Mouse (Mus musculus): ENCODE data around the gene Fam227a. TPM values are rescaled to one million over a fixed set of nuclear protein-coding genes. Genes with fewer than 3 reads are reported as not detected.
"Not testable (repeated sequence)": the region's sequence is repeated elsewhere in the genome, so short reads cannot be mapped to it uniquely, and the experiment has no call there.

Gene Fam227a
- polyA plus RNA-seq, 1 experiment from 2014 or later = 2.5 TPM

DNA sequence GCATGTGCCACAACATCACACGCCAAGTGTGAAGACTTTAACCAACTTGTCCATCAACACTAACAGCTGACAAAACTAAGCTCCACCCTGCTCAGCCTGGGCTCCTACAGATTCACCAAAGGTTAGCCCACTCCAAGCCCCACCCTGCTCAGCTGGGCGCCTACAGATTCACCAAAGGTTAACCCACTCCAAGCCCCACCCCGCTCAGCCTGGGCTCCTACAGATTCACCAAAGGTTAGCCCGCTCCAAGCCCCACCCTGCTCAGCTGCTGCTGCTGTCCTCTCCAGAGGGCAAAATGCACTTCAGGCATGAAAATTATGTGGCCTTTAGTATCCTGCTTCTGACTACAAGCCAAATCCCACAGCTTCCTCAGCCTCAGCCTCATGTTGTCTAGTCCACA, 23.2 kb upstream of the Fam227a start:
- H3K4me2 ChIP-seq = no peak overlapping the region
- no peak overlapping the region for H3K9ac ChIP-seq
- peaks cover 14% of the 10 kb centered on the region for H3K36me3 ChIP-seq
- peaks cover 45% of the 10 kb centered on the region for H3K4me1 ChIP-seq
- 89% methylated on average over 4 of the region's 4 CpGs for WGBS
- H3K27me3 ChIP-seq = no peaks in the 10 kb centered on the region
- H3K27ac ChIP-seq = no peak overlapping the region
- no peak for ATAC-seq (ENCODE audit: insufficient number of reproducible peaks, insufficient read depth, low FRiP score, low TSS enrichment, low read depth)
- H3K4me3 ChIP-seq = no peak overlapping the region
- H3K9me3 ChIP-seq = no peaks in the 10 kb centered on the region

DNA sequence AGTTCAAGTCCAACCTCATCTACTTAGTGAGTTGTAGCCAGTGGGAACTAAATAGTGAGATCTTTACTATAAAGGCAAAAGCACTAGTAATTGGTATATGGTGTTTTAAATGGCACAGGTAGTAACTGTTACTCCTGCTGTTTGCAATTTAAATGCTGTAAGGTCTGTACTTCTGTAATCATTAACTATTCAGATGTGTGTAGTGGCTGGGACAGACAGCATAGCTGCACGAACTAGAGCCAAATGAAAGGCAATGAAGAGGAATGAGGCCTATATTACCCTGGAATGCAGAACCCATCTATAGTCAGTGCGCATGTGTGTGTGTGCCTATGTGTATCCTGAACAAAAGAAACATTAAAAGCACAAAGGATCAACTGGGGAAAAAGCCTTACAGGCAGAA, 19.2 kb upstream of the Fam227a start:
- peaks cover 6% of the 10 kb centered on the region; the same call in 1 of the 2 replicates for H3K4me1 ChIP-seq
- H3K4me3 ChIP-seq = no peak overlapping the region
- no peaks in the 10 kb centered on the region for H3K9me3 ChIP-seq
- no peak overlapping the region for H3K4me2 ChIP-seq
- no peaks in the 10 kb centered on the region for H3K27me3 ChIP-seq
- H3K27ac ChIP-seq = no peak overlapping the region
- no peak overlapping the region for H3K9ac ChIP-seq
- ATAC-seq (ENCODE audit: insufficient number of reproducible peaks, insufficient read depth, low FRiP score, low TSS enrichment, low read depth) = no peak
- peaks cover 52% of the 10 kb centered on the region for H3K36me3 ChIP-seq
- WGBS = 88% methylated on average over 2 of the region's 2 CpGs

- peak overlapping the region; percentile 96 for H3K4me3 ChIP-seq
- peak overlapping the region; percentile 70 for H3K4me2 ChIP-seq
- peak overlapping the region; percentile 87; the same call in 1 of the 2 replicates for H3K9ac ChIP-seq
- not testable (repeated sequence) for H3K9me3 ChIP-seq; H3K4me1 ChIP-seq; H3K27ac ChIP-seq; H3K27me3 ChIP-seq; ATAC-seq (ENCODE audit: insufficient number of reproducible peaks, insufficient read depth, low FRiP score, low TSS enrichment, low read depth)
- WGBS = 70% methylated on average over 11 of the region's 11 CpGs
- H3K36me3 ChIP-seq = peaks cover 58% of the 10 kb centered on the region
These were observed 13.1 kb upstream of the Fam227a start for GRCm38 (mm10) chr15:79671828-79672348.

DNA sequence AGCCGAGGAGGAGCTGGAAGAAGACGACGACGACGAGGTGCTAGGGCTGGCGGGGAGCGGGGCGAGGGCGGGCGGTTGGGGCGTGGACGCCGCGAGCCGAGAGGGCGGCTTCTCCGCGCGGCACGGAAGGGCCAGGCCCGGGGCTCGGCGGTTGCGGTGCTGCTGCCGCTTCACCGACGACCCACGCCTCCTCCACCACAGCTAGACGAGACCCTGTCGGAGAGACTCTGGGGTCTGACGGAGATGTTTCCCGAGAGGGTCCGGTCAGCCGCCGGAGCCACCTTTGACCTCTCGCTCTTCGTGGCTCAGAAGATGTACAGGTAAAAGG, 12.2 kb upstream of the Fam227a start:
- peaks cover 59% of the 10 kb centered on the region for H3K36me3 ChIP-seq
- H3K27me3 ChIP-seq = no peaks in the 10 kb centered on the region
- H3K9me3 ChIP-seq = no peaks in the 10 kb centered on the region
- peaks cover 7% of the 10 kb centered on the region for H3K4me1 ChIP-seq
- peak overlapping the region; percentile 48; the same call in 1 of the 2 replicates for H3K27ac ChIP-seq
- H3K9ac ChIP-seq = peak overlapping the region; percentile 87
- peak; percentile 20; the same call in 1 of the 2 replicates for ATAC-seq (ENCODE audit: insufficient number of reproducible peaks, insufficient read depth, low FRiP score, low TSS enrichment, low read depth)
- WGBS = under 1% methylated on average over 37 of the region's 37 CpGs
- H3K4me2 ChIP-seq = peak overlapping the region; percentile 70
- H3K4me3 ChIP-seq = peak overlapping the region; percentile 96

- WGBS = 18% methylated on average over 33 of the region's 33 CpGs
- Histone ChIP-seq H3K27me3 (no peaks in the 10 kb centered on the region), H3K4me3 (peak within 1 kb of the TSS; percentile 96), H3K4me1 (peaks cover 7% of the 10 kb centered on the region), H3K36me3 (peaks cover 60% of the 10 kb centered on the region), H3K9me3 (no peaks in the 10 kb centered on the region), H3K4me2 (peak within 1 kb of the TSS; percentile 70), H3K9ac (peak within 1 kb of the TSS; percentile 87), H3K27ac (peak within 1 kb of the TSS; percentile 48; the same call in 1 of the 2 replicates)
- ATAC-seq (ENCODE audit: insufficient number of reproducible peaks, insufficient read depth, low FRiP score, low TSS enrichment, low read depth) = peak; percentile 90
These were observed 11.7 kb upstream of the Fam227a start, which contains the start of gene Tomm22 for GRCm38 (mm10) chr15:79670249-79670971. TSS of gene Tomm22 (plus strand) at chr15:79670861.

DNA sequence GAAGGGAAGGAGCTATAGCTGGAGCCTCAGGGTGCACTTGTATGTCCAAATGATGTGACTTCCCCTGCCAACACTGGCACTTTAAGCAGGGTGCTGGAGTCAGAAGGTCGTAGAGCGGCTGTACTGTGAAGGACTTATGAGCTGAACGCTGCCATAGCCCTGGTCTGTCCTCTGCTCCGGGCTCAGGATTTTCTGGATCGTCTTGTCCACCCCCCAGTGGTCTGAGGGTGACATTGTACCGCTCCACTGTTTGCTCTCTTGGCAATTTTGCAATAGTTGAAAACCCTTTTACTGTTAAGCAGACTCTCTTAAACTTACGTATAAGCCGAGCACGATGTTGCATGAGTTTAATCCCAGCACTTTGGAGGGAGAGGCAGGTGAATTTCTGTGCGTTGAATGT, 10.4 kb upstream of the Fam227a start:
- H3K27ac ChIP-seq = no peak overlapping the region
- H3K36me3 ChIP-seq = peaks cover 52% of the 10 kb centered on the region
- peaks cover 7% of the 10 kb centered on the region for H3K4me1 ChIP-seq
- H3K4me2 ChIP-seq = no peak overlapping the region
- H3K9ac ChIP-seq = 0 out of 2 replicates have a peak overlapping the region, but pooled peaks have one; percentile 16
- no peak overlapping the region for H3K4me3 ChIP-seq
- no peak for ATAC-seq (ENCODE audit: insufficient number of reproducible peaks, insufficient read depth, low FRiP score, low TSS enrichment, low read depth)
- WGBS = 78% methylated on average over 10 of the region's 10 CpGs
- no peaks in the 10 kb centered on the region for H3K9me3 ChIP-seq
- H3K27me3 ChIP-seq = no peaks in the 10 kb centered on the region

DNA sequence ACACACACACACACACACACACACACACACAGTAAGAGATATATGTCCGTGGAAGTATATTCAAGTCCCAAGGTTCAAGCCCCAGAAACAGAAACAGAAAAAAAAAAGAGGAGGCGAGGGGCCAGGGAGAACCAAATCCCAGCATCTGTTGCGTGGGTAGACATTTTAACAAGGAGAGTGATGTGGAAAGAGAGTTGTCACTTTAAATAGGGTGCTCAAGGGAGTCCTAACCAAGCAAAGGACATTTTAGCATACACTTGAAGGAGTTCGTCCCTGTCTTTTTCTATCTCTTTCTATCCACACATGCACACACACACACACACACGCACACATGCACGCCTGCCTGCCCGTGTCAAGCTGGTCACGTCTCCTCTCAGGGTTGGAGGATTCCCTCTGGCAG, 5.9 kb upstream of the Fam227a start:
- Histone ChIP-seq H3K9ac (no peak overlapping the region), H3K4me3 (no peak overlapping the region), H3K27ac (no peak overlapping the region), H3K4me2 (no peak overlapping the region), H3K9me3 (no peaks in the 10 kb centered on the region), H3K36me3 (peaks cover 54% of the 10 kb centered on the region), H3K4me1 (peaks cover 3% of the 10 kb centered on the region), H3K27me3 (no peaks in the 10 kb centered on the region)
- ATAC-seq (ENCODE audit: insufficient number of reproducible peaks, insufficient read depth, low FRiP score, low TSS enrichment, low read depth) = no peak
- 89% methylated on average over 8 of the region's 8 CpGs for WGBS

GRCm38 (mm10) chr15:79661852-79662251, 3.1 kb upstream of the Fam227a start:
- WGBS = 74% methylated on average over 4 of the region's 4 CpGs
- no peak overlapping the region for H3K9ac ChIP-seq
- no peaks in the 10 kb centered on the region for H3K27me3 ChIP-seq
- peaks cover 41% of the 10 kb centered on the region for H3K36me3 ChIP-seq
- H3K4me2 ChIP-seq = no peak overlapping the region
- H3K9me3 ChIP-seq = no peaks in the 10 kb centered on the region
- peaks cover 9% of the 10 kb centered on the region for H3K4me1 ChIP-seq
- H3K4me3 ChIP-seq = no peak overlapping the region
- H3K27ac ChIP-seq = no peak overlapping the region
- ATAC-seq (ENCODE audit: insufficient number of reproducible peaks, insufficient read depth, low FRiP score, low TSS enrichment, low read depth) = no peak

DNA sequence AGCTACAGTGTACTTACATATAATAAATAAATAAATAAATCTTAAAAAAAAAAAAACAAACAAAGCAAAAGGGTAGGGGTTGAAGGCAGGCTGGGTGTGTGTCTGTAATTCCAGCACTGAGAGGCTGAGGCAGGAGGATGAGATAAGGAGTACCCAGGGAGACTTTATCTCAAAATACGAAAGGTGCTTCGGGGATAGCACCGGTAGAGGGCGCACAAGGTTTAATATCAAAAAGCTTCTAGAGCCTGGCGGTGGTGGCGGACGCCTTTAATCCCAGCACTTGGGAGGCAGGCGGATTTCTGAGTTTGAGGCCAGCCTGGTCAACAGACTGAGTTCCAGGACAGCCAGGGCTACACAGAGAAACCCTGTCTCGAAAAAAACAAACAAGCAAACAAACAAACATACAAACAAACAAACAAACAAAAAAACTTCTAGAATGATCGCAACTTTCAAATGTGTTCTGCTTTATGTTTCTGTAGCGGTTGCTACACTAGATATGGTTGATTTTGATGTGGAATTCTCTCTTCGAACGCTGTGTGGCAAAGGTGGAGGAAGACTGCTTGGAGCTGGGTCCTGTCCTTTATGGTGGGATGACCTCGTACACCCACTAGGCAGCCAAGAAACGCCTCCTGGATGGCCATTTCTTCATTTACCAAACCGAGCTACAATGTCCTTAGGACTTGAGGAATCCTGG, 772 bp downstream of the Fam227a start:
- no peaks in the 10 kb centered on the region for H3K9me3 ChIP-seq
- H3K4me2 ChIP-seq = peak overlapping the region; percentile 91
- peak overlapping the region; percentile 58 for H3K4me3 ChIP-seq
- peak overlapping the region; percentile 91 for H3K27ac ChIP-seq
- H3K36me3 ChIP-seq = peaks cover 16% of the 10 kb centered on the region
- 5% methylated on average over 16 of the region's 16 CpGs for WGBS
- peaks cover 9% of the 10 kb centered on the region for H3K4me1 ChIP-seq
- H3K27me3 ChIP-seq = no peaks in the 10 kb centered on the region
- ATAC-seq (ENCODE audit: insufficient number of reproducible peaks, insufficient read depth, low FRiP score, low TSS enrichment, low read depth) = no peak
- H3K9ac ChIP-seq = peak overlapping the region; percentile 81

DNA sequence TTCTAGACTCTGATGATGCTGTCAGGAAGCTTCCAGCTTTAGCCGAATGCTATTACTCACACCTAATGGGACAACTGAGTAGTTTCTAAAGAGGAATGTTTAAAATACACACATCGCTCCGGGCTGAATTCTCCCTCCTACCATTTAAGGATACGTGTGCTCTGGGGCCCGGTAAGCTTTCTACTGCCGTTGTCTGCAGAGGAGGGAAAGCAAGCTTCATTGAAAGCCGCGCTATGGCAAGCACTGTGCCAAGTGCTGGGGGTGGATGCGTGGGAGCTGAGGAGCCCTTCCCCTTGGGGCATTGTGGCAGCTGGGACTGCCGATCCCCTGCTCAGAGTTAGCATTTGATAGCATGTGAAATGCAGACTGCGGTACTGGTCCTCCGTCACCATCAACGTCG, 2.3 kb downstream of the Fam227a start:
- H3K9me3 ChIP-seq = no peaks in the 10 kb centered on the region
- 91% methylated on average over 14 of the region's 14 CpGs for WGBS

DNA sequence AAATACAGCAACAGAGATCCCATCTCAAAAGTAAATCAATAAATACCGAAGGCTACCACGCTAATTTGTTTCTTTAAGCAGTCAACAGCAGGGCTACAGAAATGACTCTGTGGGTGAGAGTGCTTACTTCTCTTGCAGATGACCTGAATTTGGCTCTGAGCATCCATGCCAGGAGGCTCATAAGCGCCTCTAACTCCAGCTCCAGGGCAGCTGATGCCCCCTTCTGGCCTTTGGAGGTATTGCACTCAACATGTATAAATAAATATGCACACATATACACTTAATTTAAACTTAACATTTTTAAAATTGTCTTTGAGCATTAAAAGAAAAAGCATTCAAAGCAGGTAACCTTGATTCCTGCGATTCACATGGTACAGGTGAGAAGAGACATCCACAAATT, 7.3 kb downstream of the Fam227a start:
- peaks cover 18% of the 10 kb centered on the region; the same call in 1 of the 2 replicates for H3K36me3 ChIP-seq
- no peak overlapping the region for H3K4me2 ChIP-seq
- H3K27me3 ChIP-seq = no peaks in the 10 kb centered on the region
- no peak overlapping the region for H3K9ac ChIP-seq
- H3K4me3 ChIP-seq = no peak overlapping the region
- no peak for ATAC-seq (ENCODE audit: insufficient number of reproducible peaks, insufficient read depth, low FRiP score, low TSS enrichment, low read depth)
- no peaks in the 10 kb centered on the region for H3K9me3 ChIP-seq
- H3K27ac ChIP-seq = no peak overlapping the region
- WGBS = 71% methylated on average over 4 of the region's 4 CpGs
- no peaks in the 10 kb centered on the region for H3K4me1 ChIP-seq

More for the DNA sequence above, 2.3 kb downstream of the Fam227a start:
- H3K4me2 ChIP-seq = no peak overlapping the region
- H3K4me1 ChIP-seq = peaks cover 9% of the 10 kb centered on the region
- H3K27me3 ChIP-seq = no peaks in the 10 kb centered on the region
- 0 out of 2 replicates have a peak, but pooled peaks cover 3% of the 10 kb centered on the region for H3K36me3 ChIP-seq
- no peak overlapping the region for H3K4me3 ChIP-seq
- H3K9ac ChIP-seq = no peak overlapping the region
- H3K27ac ChIP-seq = no peak overlapping the region
- ATAC-seq (ENCODE audit: insufficient number of reproducible peaks, insufficient read depth, low FRiP score, low TSS enrichment, low read depth) = no peak

DNA sequence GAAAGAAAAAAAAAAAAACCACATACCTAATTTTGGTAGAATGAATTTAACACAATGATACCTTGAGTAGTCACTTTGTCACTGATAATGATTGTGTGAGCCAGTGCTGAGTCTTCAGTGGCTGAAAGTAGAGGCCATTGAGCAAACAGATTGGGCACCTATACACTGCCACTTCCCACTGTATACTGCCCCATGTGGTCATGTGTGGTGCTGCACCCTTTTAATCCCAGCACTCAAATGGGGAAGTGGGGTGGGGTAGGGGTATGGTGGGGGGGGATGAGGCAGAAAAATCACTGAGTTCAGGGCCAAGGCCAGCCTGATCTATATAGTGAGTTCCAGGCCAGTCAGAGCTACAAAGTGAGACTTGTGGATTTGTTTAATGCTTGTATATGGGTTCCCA, 8.2 kb downstream of the Fam227a start:
- H3K9ac ChIP-seq = no peak overlapping the region
- no peak overlapping the region for H3K4me2 ChIP-seq
- no peak overlapping the region for H3K4me3 ChIP-seq
- no peaks in the 10 kb centered on the region for H3K9me3 ChIP-seq
- H3K27ac ChIP-seq = no peak overlapping the region
- no peaks in the 10 kb centered on the region for H3K27me3 ChIP-seq
- H3K4me1 ChIP-seq = no peaks in the 10 kb centered on the region
- ATAC-seq (ENCODE audit: insufficient number of reproducible peaks, insufficient read depth, low FRiP score, low TSS enrichment, low read depth) = no peak
- peaks cover 18% of the 10 kb centered on the region; the same call in 1 of the 2 replicates for H3K36me3 ChIP-seq

All from embryonic facial prominence, embryonic 13.5 days (tissue).